9 mouse cellular contexts compared by ENCODE assay signal in genomic region chr19:32292782-32293776, GRCm38 (mm10).
DNase-seq lines count a peak whose midpoint lies in the region; ATAC-seq lines count a peak whose summit lies in the region.
"Had no signal": no experiment of that assay in that cellular context is flagged by ENCODE, and none has a peak within 500 bp of the region (broad histone marks: within the 10 kb centered on the region; RNA-seq: fewer than 3 reads in every experiment).

No protein-coding gene starts in this region.

- H3K27ac ChIP-seq in kidney, embryonic 16.5 days (ENCODE audit: low read length), result peak overlapping the region; percentile 78
- no peak overlapping the region; the same call in 1 of the 2 replicates for H3K27ac ChIP-seq in liver, embryonic 15.5 days (replicated peaks)

- DNase-seq in kidney, adult 18-20 months, result no peak
- DNase-seq in CD4-positive helper T cell, adult 2 months (ENCODE audit: low read depth, low spot score), result peak; percentile 65
- no peak for DNase-seq in layer of hippocampus, adult 9-10 months (ENCODE audit: low spot score)
- no peak for DNase-seq in cerebellum, postnatal 14 days
- DNase-seq: right cerebral cortex, postnatal 4 days had no signal

- no peaks in the 10 kb centered on the region for H3K9me3 ChIP-seq in kidney, embryonic 16.5 days (ENCODE audit: low read length)
- H3K9me3 ChIP-seq in liver, embryonic 15.5 days (replicated peaks), result no peaks in the 10 kb centered on the region

- no peak overlapping the region for H3K4me3 ChIP-seq in kidney, embryonic 16.5 days (ENCODE audit: low read length)
- H3K4me3 ChIP-seq in liver, embryonic 15.5 days (replicated peaks), result no peak overlapping the region

- WGBS in kidney, embryonic 16.5 days, result 51% methylated on average over 12 of the region's 12 CpGs
- WGBS in liver, embryonic 15.5 days (ENCODE audit: insufficient replicate concordance), result 60% methylated on average over 12 of the region's 12 CpGs

- H3K4me1 ChIP-seq in kidney, embryonic 16.5 days (ENCODE audit: insufficient read depth, low read length), result peaks cover 29% of the 10 kb centered on the region
- peaks cover 19% of the 10 kb centered on the region for H3K4me1 ChIP-seq in liver, embryonic 15.5 days (replicated peaks)

- no peaks in the 10 kb centered on the region for H3K36me3 ChIP-seq in kidney, embryonic 16.5 days (ENCODE audit: insufficient read depth, low read length)
- H3K36me3 ChIP-seq in liver, embryonic 15.5 days (replicated peaks), result no peaks in the 10 kb centered on the region

- no peak overlapping the region for H3K9ac ChIP-seq in kidney, embryonic 16.5 days (replicated peaks; ENCODE audit: low read length)
- no peak overlapping the region for H3K9ac ChIP-seq in liver, embryonic 15.5 days

- H3K4me2 ChIP-seq in kidney, embryonic 16.5 days (replicated peaks; ENCODE audit: low read depth, low read length), result peak overlapping the region; percentile 21
- peak overlapping the region; percentile 11; the same call in 1 of the 2 replicates for H3K4me2 ChIP-seq in liver, embryonic 15.5 days

- no peaks in the 10 kb centered on the region for H3K27me3 ChIP-seq in kidney, embryonic 16.5 days (ENCODE audit: insufficient read depth, low read length)
- H3K27me3 ChIP-seq in liver, embryonic 15.5 days, result no peaks in the 10 kb centered on the region

- ATAC-seq in kidney, embryonic 16.5 days (ENCODE audit: low FRiP score, low TSS enrichment), result peak; percentile 93
- peak; percentile 29 for ATAC-seq in activated CD4-positive, CD25-positive, alpha-beta regulatory T cell, adult 4 months
- no peak for ATAC-seq in liver, embryonic 15.5 days (ENCODE audit: insufficient read depth)
- ATAC-seq in frontal cortex, adult (ENCODE audit: low TSS enrichment), result no peak

Comparison
In these comparisons a context has a peak if more than half of its experiments do, and no peak if none do; other contexts are left out.
1. ATAC-seq: peak in kidney, embryonic 16.5 days (single experiment) and activated CD4-positive, CD25-positive, alpha-beta regulatory T cell, adult 4 months (single experiment); none in liver, embryonic 15.5 days (single experiment) and frontal cortex, adult (single experiment).